In genomic region chr6:86085518-86085917, GRCm38 (mm10) we compare ENCODE assay signal across 10 mouse cellular contexts. TPM values are rescaled to one million over a fixed set of nuclear protein-coding genes. Genes with fewer than 3 reads are reported as not detected.
A peak's percentile ranks its signal among the peaks of the same experiment; 100 is the strongest.
DNase-seq lines count a peak whose midpoint lies in the region; ATAC-seq and TF ChIP-seq lines count a peak whose summit lies in the region.
"Had no signal": no experiment of that assay in that cellular context is flagged by ENCODE, and none has a peak within 500 bp of the region (broad histone marks: within the 10 kb centered on the region; RNA-seq: fewer than 3 reads in every experiment).

No protein-coding gene starts in this region.

- WGBS in forebrain, postnatal 0 days: 70% methylated on average over 6 of the region's 6 CpGs
- WGBS in forebrain, embryonic 12.5 days: 60% methylated on average over 6 of the region's 6 CpGs
- WGBS in midbrain, embryonic 14.5 days: 63% methylated on average over 6 of the region's 6 CpGs

- no peaks in the 10 kb centered on the region for H3K9me3 ChIP-seq in forebrain, postnatal 0 days (ENCODE audit: low read length)
- H3K9me3 ChIP-seq in forebrain, embryonic 12.5 days: no peaks in the 10 kb centered on the region
- H3K9me3 ChIP-seq in midbrain, embryonic 14.5 days (ENCODE audit: control insufficient read depth, low read length): no peaks in the 10 kb centered on the region
- H3K9me3 ChIP-seq: hindbrain, embryonic 15.5 days had no signal

- H3K36me3 ChIP-seq in forebrain, postnatal 0 days (ENCODE audit: insufficient read depth): peaks cover 39% of the 10 kb centered on the region
- H3K36me3 ChIP-seq in forebrain, embryonic 12.5 days (replicated peaks): peaks cover 32% of the 10 kb centered on the region
- peaks cover 32% of the 10 kb centered on the region for H3K36me3 ChIP-seq in midbrain, embryonic 14.5 days (ENCODE audit: control insufficient read depth, insufficient read depth, low read length)

- peaks cover 11% of the 10 kb centered on the region; the same call in 1 of the 2 replicates for H3K4me1 ChIP-seq in forebrain, postnatal 0 days (ENCODE audit: insufficient read depth)
- no peaks in the 10 kb centered on the region for H3K4me1 ChIP-seq in forebrain, embryonic 12.5 days
- no peaks in the 10 kb centered on the region for H3K4me1 ChIP-seq in midbrain, embryonic 14.5 days (ENCODE audit: control insufficient read depth, insufficient read depth, low read length)

- H3K27ac ChIP-seq in forebrain, postnatal 0 days (ENCODE audit: low read depth, low read length): no peak overlapping the region
- H3K27ac ChIP-seq in forebrain, embryonic 12.5 days: no peak overlapping the region
- H3K27ac ChIP-seq in midbrain, embryonic 14.5 days (replicated peaks; ENCODE audit: low read depth, low read length): no peak overlapping the region
- H3K27ac ChIP-seq: hindbrain, embryonic 15.5 days had no signal

- ATAC-seq in forebrain, postnatal 0 days: no peak
- ATAC-seq in forebrain, embryonic 12.5 days (ENCODE audit: low FRiP score): no peak
- no peak for ATAC-seq in midbrain, embryonic 14.5 days (ENCODE audit: low FRiP score, low TSS enrichment)

- peak; percentile 72 for TF ChIP-seq CTCF in forebrain, postnatal 0 days (IDR thresholded peaks at IDR 0.05; ENCODE audit: low read depth)

- H3K4me2 ChIP-seq in forebrain, postnatal 0 days (ENCODE audit: low read depth): no peak overlapping the region
- no peak overlapping the region for H3K4me2 ChIP-seq in forebrain, embryonic 12.5 days
- H3K4me2 ChIP-seq in midbrain, embryonic 14.5 days (ENCODE audit: low read length): no peak overlapping the region
- H3K4me2 ChIP-seq: hindbrain, embryonic 15.5 days had no signal

- H3K27me3 ChIP-seq in forebrain, postnatal 0 days (ENCODE audit: insufficient read depth, low read length): no peaks in the 10 kb centered on the region
- H3K27me3 ChIP-seq in forebrain, embryonic 12.5 days: no peaks in the 10 kb centered on the region
- no peaks in the 10 kb centered on the region for H3K27me3 ChIP-seq in midbrain, embryonic 14.5 days (ENCODE audit: control insufficient read depth, insufficient read depth, low read length)
- H3K27me3 ChIP-seq: hindbrain, embryonic 15.5 days had no signal

- no peak overlapping the region for H3K4me3 ChIP-seq in forebrain, postnatal 0 days (ENCODE audit: low read depth, low read length)
- no peak overlapping the region for H3K4me3 ChIP-seq in forebrain, embryonic 12.5 days (replicated peaks)
- no peak overlapping the region for H3K4me3 ChIP-seq in midbrain, embryonic 14.5 days (replicated peaks; ENCODE audit: low read depth, low read length)
- H3K4me3 ChIP-seq: hindbrain, embryonic 15.5 days had no signal

- no peak overlapping the region for H3K9ac ChIP-seq in forebrain, postnatal 0 days
- no peak overlapping the region for H3K9ac ChIP-seq in forebrain, embryonic 12.5 days
- no peak overlapping the region for H3K9ac ChIP-seq in midbrain, embryonic 14.5 days (replicated peaks; ENCODE audit: low read length)
- H3K9ac ChIP-seq: hindbrain, embryonic 15.5 days had no signal

- peak; percentile 41 for DNase-seq in forebrain, postnatal 0 days
- DNase-seq in 3134 (ENCODE audit: extremely low read depth, insufficient read length, low spot score): peak; percentile 47
- peak; percentile 74 to 91 for DNase-seq in adrenal gland, adult (ENCODE audit: inconsistent age in 2 of 2, low spot score in 1 of 2)
- peak; percentile 42 to 67 for DNase-seq in cerebellum, postnatal 4 days (ENCODE audit: low spot score in 2 of 2)
- DNase-seq in kidney, postnatal 36 days: peak; percentile 41 to 81
- DNase-seq in midbrain, embryonic 14.5 days: peak; percentile 79
- peak; percentile 38 for DNase-seq in testis, postnatal 14 days (ENCODE audit: low spot score)

RNA-seq across cellular contexts. Expression of gene Add2, which starts 57.0 kb away (rescaled TPM):
- total RNA-seq in forebrain, postnatal 0 days (2014; rRNA removed): 267 and 333 TPM in 2 replicates
- polyA plus RNA-seq in forebrain, postnatal 0 days (2015; fragmentation: Nextera tagmentation; extraction: Ambion mirVana): 175 and 186 TPM in 2 replicates
- 124 and 128 TPM in 2 replicates for polyA plus RNA-seq in forebrain, embryonic 12.5 days (2016; fragmentation: Nextera tagmentation; extraction: Ambion mirVana)
- 117 and 136 TPM in 2 replicates for polyA plus RNA-seq in midbrain, embryonic 14.5 days (2014; fragmentation: Nextera tagmentation; extraction: Ambion mirVana)
- total RNA-seq: neutrophil, adult 5-6 weeks had no signal
